Mouse (Mus musculus) cerebellum, postnatal 4 days (tissue): ENCODE data around the gene Gm5129.
"Not testable (repeated sequence)": the region's sequence is repeated elsewhere in the genome, so short reads cannot be mapped to it uniquely, and the experiment has no call there.

Experiments
- DNase-seq, 2 experiments: peaks; one replicate each; pipeline ENCODE4 v3.0.0; 2022; ENCODE audit warnings: low spot score in 2 of 2, mixed read lengths in 1 of 2

Gm5129 gene

GRCm38 (mm10) chr5:29726070-29726469 lies 9.7 kb downstream of the Gm5129 start:
- DNase-seq, result not testable (repeated sequence)

- DNase-seq, result no peak
Measured at GRCm38 (mm10) chr5:29725369-29725768, 10.4 kb downstream of the Gm5129 start.

- DNase-seq, result no peak
Measured at GRCm38 (mm10) chr5:29721159-29721558, 14.6 kb downstream of the Gm5129 start.

GRCm38 (mm10) chr5:29712906-29713305 lies 22.8 kb downstream of the Gm5129 start:
- no peak for DNase-seq

- DNase-seq, result no peak
Measured at GRCm38 (mm10) chr5:29711631-29712030, 24.1 kb downstream of the Gm5129 start.

- DNase-seq, result no peak
Measured at GRCm38 (mm10) chr5:29708258-29708657, 27.5 kb downstream of the Gm5129 start.

GRCm38 (mm10) chr5:29707241-29707640 lies 28.5 kb downstream of the Gm5129 start:
- DNase-seq, result no peak

- no peak for DNase-seq
Measured at GRCm38 (mm10) chr5:29699520-29700202, 36.1 kb downstream of the Gm5129 start.

- no peak for DNase-seq
Measured at GRCm38 (mm10) chr5:29698493-29698892, 37.2 kb downstream of the Gm5129 start.

- DNase-seq, result no peak
Measured at GRCm38 (mm10) chr5:29688352-29688751, 47.4 kb downstream of the Gm5129 start.

GRCm38 (mm10) chr5:29687671-29688070 lies 48.1 kb downstream of the Gm5129 start:
- peak in 1 of 2 experiments; percentile 40 for DNase-seq
